Mouse (Mus musculus): ENCODE results near the gene Syvn1. TPM values are rescaled to one million over a fixed set of nuclear protein-coding genes. Genes with fewer than 3 reads are reported as not detected.

Gene Syvn1
- polyA plus RNA-seq, 1 experiment from 2014 or later, result 31.7 TPM

GRCm38 (mm10) chr19:6070571-6071250 is 24.3 kb downstream of the Syvn1 start:
- no peaks in the 10 kb centered on the region for H3K9me3 ChIP-seq (ENCODE audit: control insufficient read depth, low read length)
- peaks cover 24% of the 10 kb centered on the region for H3K36me3 ChIP-seq (ENCODE audit: control insufficient read depth, insufficient read depth, low read length)
- H3K27ac ChIP-seq (ENCODE audit: low read length), result no peak overlapping the region
- 86% methylated on average over 31 of the region's 31 CpGs for WGBS
- H3K4me1 ChIP-seq (replicated peaks; ENCODE audit: control insufficient read depth, insufficient read depth, low read length), result peaks cover 16% of the 10 kb centered on the region
- H3K27me3 ChIP-seq (ENCODE audit: control insufficient read depth, insufficient read depth, low read depth, low read length), result no peaks in the 10 kb centered on the region
- no peak overlapping the region for H3K4me2 ChIP-seq (ENCODE audit: low read depth, low read length)
- H3K9ac ChIP-seq (ENCODE audit: low read length), result no peak overlapping the region
- no peak overlapping the region for H3K4me3 ChIP-seq (ENCODE audit: low read length)
- ATAC-seq (ENCODE audit: low read depth), result no peak

GRCm38 (mm10) chr19:6071261-6071660 is 24.9 kb downstream of the Syvn1 start:
- WGBS, result 92% methylated on average over 19 of the region's 19 CpGs
- ATAC-seq (ENCODE audit: low read depth), result no peak
- Histone ChIP-seq H3K4me2 (ENCODE audit: low read depth, low read length) (no peak overlapping the region), H3K4me1 (replicated peaks; ENCODE audit: control insufficient read depth, insufficient read depth, low read length) (peaks cover 20% of the 10 kb centered on the region), H3K9ac (ENCODE audit: low read length) (no peak overlapping the region), H3K36me3 (ENCODE audit: control insufficient read depth, insufficient read depth, low read length) (peaks cover 24% of the 10 kb centered on the region), H3K27me3 (ENCODE audit: control insufficient read depth, insufficient read depth, low read depth, low read length) (no peaks in the 10 kb centered on the region), H3K4me3 (ENCODE audit: low read length) (no peak overlapping the region), H3K27ac (ENCODE audit: low read length) (no peak overlapping the region), H3K9me3 (ENCODE audit: control insufficient read depth, low read length) (no peaks in the 10 kb centered on the region)

GRCm38 (mm10) chr19:6073889-6074288 is 27.5 kb downstream of the Syvn1 start:
- Histone ChIP-seq H3K9me3 (ENCODE audit: control insufficient read depth, low read length) (no peaks in the 10 kb centered on the region), H3K27me3 (ENCODE audit: control insufficient read depth, insufficient read depth, low read depth, low read length) (no peaks in the 10 kb centered on the region), H3K4me1 (replicated peaks; ENCODE audit: control insufficient read depth, insufficient read depth, low read length) (peaks cover 6% of the 10 kb centered on the region), H3K36me3 (ENCODE audit: control insufficient read depth, insufficient read depth, low read length) (peaks cover 20% of the 10 kb centered on the region), H3K27ac (ENCODE audit: low read length) (no peak overlapping the region), H3K4me2 (ENCODE audit: low read depth, low read length) (no peak overlapping the region), H3K9ac (ENCODE audit: low read length) (no peak overlapping the region), H3K4me3 (ENCODE audit: low read length) (no peak overlapping the region)
- 90% methylated on average over 5 of the region's 5 CpGs for WGBS
- ATAC-seq (ENCODE audit: low read depth), result no peak

GRCm38 (mm10) chr19:6076564-6077393 is 30.4 kb downstream of the Syvn1 start, which contains the start of gene Vps51:
Gene Vps51 (minus strand): TSS chr19:6077231.
- peak within 1 kb of the TSS; percentile 93 for H3K4me2 ChIP-seq (ENCODE audit: low read depth, low read length)
- ATAC-seq (ENCODE audit: low read depth), result peak; percentile 91
- H3K4me1 ChIP-seq (replicated peaks; ENCODE audit: control insufficient read depth, insufficient read depth, low read length), result peaks cover 6% of the 10 kb centered on the region
- H3K27me3 ChIP-seq (ENCODE audit: control insufficient read depth, insufficient read depth, low read depth, low read length), result no peaks in the 10 kb centered on the region
- peak within 1 kb of the TSS; percentile 90 for H3K9ac ChIP-seq (ENCODE audit: low read length)
- WGBS, result under 1% methylated on average over 33 of the region's 33 CpGs
- peak within 1 kb of the TSS; percentile 92 for H3K4me3 ChIP-seq (ENCODE audit: low read length)
- H3K9me3 ChIP-seq (ENCODE audit: control insufficient read depth, low read length), result no peaks in the 10 kb centered on the region
- H3K27ac ChIP-seq (ENCODE audit: low read length), result peak within 1 kb of the TSS; percentile 86
- H3K36me3 ChIP-seq (ENCODE audit: control insufficient read depth, insufficient read depth, low read length), result peaks cover 15% of the 10 kb centered on the region

- ATAC-seq (ENCODE audit: low read depth), result no peak
- Histone ChIP-seq H3K4me1 (replicated peaks; ENCODE audit: control insufficient read depth, insufficient read depth, low read length) (peaks cover 13% of the 10 kb centered on the region), H3K27ac (ENCODE audit: low read length) (no peak within 1 kb of the TSS), H3K4me3 (ENCODE audit: low read length) (no peak within 1 kb of the TSS), H3K36me3 (ENCODE audit: control insufficient read depth, insufficient read depth, low read length) (peaks cover 11% of the 10 kb centered on the region), H3K4me2 (ENCODE audit: low read depth, low read length) (no peak within 1 kb of the TSS), H3K27me3 (ENCODE audit: control insufficient read depth, insufficient read depth, low read depth, low read length) (no peaks in the 10 kb centered on the region), H3K9ac (ENCODE audit: low read length) (no peak within 1 kb of the TSS), H3K9me3 (ENCODE audit: control insufficient read depth, low read length) (no peaks in the 10 kb centered on the region)
- 89% methylated on average over 12 of the region's 12 CpGs for WGBS
Observed at GRCm38 (mm10) chr19:6079983-6080480, 33.7 kb downstream of the Syvn1 start, which contains the start of gene Tmem262. Gene Tmem262 (plus strand): TSS chr19:6080033.

- no peak within 1 kb of the TSS for H3K4me2 ChIP-seq (ENCODE audit: low read depth, low read length)
- H3K9ac ChIP-seq (ENCODE audit: low read length), result no peak within 1 kb of the TSS
- 82% methylated on average over 9 of the region's 9 CpGs for WGBS
- H3K27ac ChIP-seq (ENCODE audit: low read length), result no peak within 1 kb of the TSS
- no peaks in the 10 kb centered on the region for H3K9me3 ChIP-seq (ENCODE audit: control insufficient read depth, low read length)
- H3K36me3 ChIP-seq (ENCODE audit: control insufficient read depth, insufficient read depth, low read length), result peaks cover 14% of the 10 kb centered on the region; the same call in 1 of the 2 replicates
- H3K4me1 ChIP-seq (replicated peaks; ENCODE audit: control insufficient read depth, insufficient read depth, low read length), result peaks cover 13% of the 10 kb centered on the region
- no peak for ATAC-seq (ENCODE audit: low read depth)
- H3K4me3 ChIP-seq (ENCODE audit: low read length), result no peak within 1 kb of the TSS
- H3K27me3 ChIP-seq (ENCODE audit: control insufficient read depth, insufficient read depth, low read depth, low read length), result no peaks in the 10 kb centered on the region
Observed at GRCm38 (mm10) chr19:6082156-6082555, 35.8 kb downstream of the Syvn1 start, which contains the start of gene Gm28374. Gene Gm28374 (minus strand): TSS chr19:6082256.

- peak within 1 kb of the TSS; percentile 80 for H3K4me2 ChIP-seq (ENCODE audit: low read depth, low read length)
- no peaks in the 10 kb centered on the region for H3K27me3 ChIP-seq (ENCODE audit: control insufficient read depth, insufficient read depth, low read depth, low read length)
- H3K4me1 ChIP-seq (replicated peaks; ENCODE audit: control insufficient read depth, insufficient read depth, low read length), result peaks cover 13% of the 10 kb centered on the region
- no peaks in the 10 kb centered on the region for H3K9me3 ChIP-seq (ENCODE audit: control insufficient read depth, low read length)
- H3K9ac ChIP-seq (ENCODE audit: low read length), result peak within 1 kb of the TSS; percentile 79
- peaks cover 14% of the 10 kb centered on the region; the same call in 1 of the 2 replicates for H3K36me3 ChIP-seq (ENCODE audit: control insufficient read depth, insufficient read depth, low read length)
- H3K27ac ChIP-seq (ENCODE audit: low read length), result peak within 1 kb of the TSS; percentile 62
- peak; percentile 94 for ATAC-seq (ENCODE audit: low read depth)
- peak within 1 kb of the TSS; percentile 76 for H3K4me3 ChIP-seq (ENCODE audit: low read length)
- under 1% methylated on average over 58 of the region's 58 CpGs for whole genome bisulfite sequencing
Observed at GRCm38 (mm10) chr19:6084478-6085248, 38.3 kb downstream of the Syvn1 start, which contains the start of the genes Zfpl1 and Cdca5. Gene Zfpl1 (minus strand): TSS chr19:6084956. Gene Cdca5 (plus strand): TSS chr19:6084983.

- no peaks in the 10 kb centered on the region for H3K27me3 ChIP-seq (ENCODE audit: control insufficient read depth, insufficient read depth, low read depth, low read length)
- ATAC-seq (ENCODE audit: low read depth), result peak; percentile 72
- H3K4me3 ChIP-seq (ENCODE audit: low read length), result peak overlapping the region; percentile 76
- under 1% methylated on average over 17 of the region's 17 CpGs for WGBS
- peak overlapping the region; percentile 62 for H3K27ac ChIP-seq (ENCODE audit: low read length)
- H3K9me3 ChIP-seq (ENCODE audit: control insufficient read depth, low read length), result no peaks in the 10 kb centered on the region
- peak overlapping the region; percentile 79 for H3K9ac ChIP-seq (ENCODE audit: low read length)
- H3K36me3 ChIP-seq (ENCODE audit: control insufficient read depth, insufficient read depth, low read length), result peaks cover 15% of the 10 kb centered on the region
- H3K4me2 ChIP-seq (ENCODE audit: low read depth, low read length), result peak overlapping the region; percentile 80
- peaks cover 13% of the 10 kb centered on the region for H3K4me1 ChIP-seq (replicated peaks; ENCODE audit: control insufficient read depth, insufficient read depth, low read length)
Observed at GRCm38 (mm10) chr19:6085417-6085879, 39.1 kb downstream of the Syvn1 start.

Measured in lung, embryonic 16.5 days (tissue).